Mouse (Mus musculus) thymus, adult 2 months (tissue): Measurements from ENCODE around the gene Esyt1. TPM values are rescaled to one million over a fixed set of nuclear protein-coding genes. Genes with fewer than 3 reads are reported as not detected.

ENCODE experiments used
- DNase-seq: peaks from one replicate; pipeline ENCODE4 v3.0.0; 2021
- H3K27ac ChIP-seq: fragments of 200-500 bp; 2 replicates; pipeline ENCODE4 v1.5.1; 2012; ENCODE audit warnings: low read length, control low read depth; ENCODE audit not compliant: control insufficient read depth, insufficient read depth
- H3K27me3 ChIP-seq: fragments of 200-500 bp; 2 replicates; pipeline ENCODE4 v1.6.1; 2012; ENCODE audit warnings: mild to moderate bottlenecking, low read length, moderate library complexity, mixed read lengths; ENCODE audit not compliant: control insufficient read depth, insufficient read depth
- H3K36me3 ChIP-seq: fragments of 200-500 bp; 2 replicates; pipeline ENCODE4 v1.6.1; 2012; ENCODE audit warnings: mild to moderate bottlenecking, low read length, moderate library complexity; ENCODE audit not compliant: control insufficient read depth, insufficient read depth
- H3K4me1 ChIP-seq: fragments of 200-500 bp; replicated peaks from 2 replicates; pipeline ENCODE4 v1.6.1; 2012; ENCODE audit warnings: low read length; ENCODE audit not compliant: control insufficient read depth, insufficient read depth
- H3K4me3 ChIP-seq: fragments of 200-500 bp; 2 replicates; pipeline ENCODE4 v1.5.1; 2012; ENCODE audit warnings: mild to moderate bottlenecking, low read length, control low read depth, moderate library complexity; ENCODE audit not compliant: control insufficient read depth, insufficient read depth
- CTCF ChIP-seq: fragments of 200-500 bp; IDR thresholded peaks from 2 replicates; pipeline ENCODE4 v1.5.1; 2012; ENCODE audit warnings: mild to moderate bottlenecking, control low read depth, low read length, moderate library complexity, borderline replicate concordance; ENCODE audit not compliant: control insufficient read depth, poor library complexity, insufficient read depth; ENCODE audit errors: extremely low read depth
- POLR2A ChIP-seq: fragments of 200-500 bp; IDR thresholded peaks from 2 replicates; pipeline ENCODE4 v1.6.1; 2012; ENCODE audit warnings: mild to moderate bottlenecking, low read length, control low read depth, moderate library complexity; ENCODE audit not compliant: control insufficient read depth, poor library complexity, insufficient read depth; ENCODE audit errors: extremely low read depth
- WGBS: fragments of 180-500 bp; shearing (Covaris S2); methylation state at CpG from one replicate; pipeline ENCODE4 v1.1.7; 2018; 5-methylcytosine and 5-hydroxymethylcytosine counted together
- polyA plus RNA-seq: library from polyadenylated mRNA; depleted of rRNA; stranded (reverse); fragments of >200 nt; gene quantifications from 2 replicates; pipeline ENCODE4 v1.2.3, GENCODE M21; 2012; rRNA removed

The Esyt1 gene
- polyA plus RNA-seq = 146 and 155 TPM in 2 replicates

- H3K36me3 ChIP-seq = no peaks in the 10 kb centered on the region
- H3K4me3 ChIP-seq = peak within 1 kb of the TSS; percentile 90
- no peaks in the 10 kb centered on the region for H3K27me3 ChIP-seq
- H3K4me1 ChIP-seq = peaks cover 8% of the 10 kb centered on the region; the same call in 1 of the 2 replicates
- TF ChIP-seq CTCF (no peak; the same call in 1 of the 2 replicates), POLR2A (peak; percentile 48; the same call in 1 of the 2 replicates)
- peak; percentile 86 for DNase-seq
- WGBS = under 1% methylated on average over 37 of the region's 37 CpGs
- peak within 1 kb of the TSS; percentile 80 for H3K27ac ChIP-seq
Observed at GRCm38 (mm10) chr10:128525671-128526308, at the start of gene Esyt1. Gene Esyt1, minus strand, starts transcription at chr10:128525871.

DNA sequence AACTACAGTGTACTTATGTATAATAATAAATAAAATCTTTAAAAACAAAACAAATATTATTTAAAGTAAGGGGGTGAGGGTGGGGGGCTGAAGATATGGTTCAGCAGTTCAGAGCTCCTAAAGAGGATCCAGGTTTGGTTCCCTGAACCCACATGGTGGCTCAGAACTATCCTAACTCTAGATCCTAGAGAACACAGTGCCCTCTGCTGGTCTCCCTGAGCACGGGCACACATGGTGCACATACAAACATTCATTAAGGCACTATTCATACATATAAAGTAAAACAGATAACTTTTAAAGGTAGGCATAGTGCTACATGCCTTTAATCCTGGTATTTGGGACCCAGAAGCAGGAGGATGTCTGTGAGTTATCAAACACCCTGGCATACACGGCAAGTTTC is 49.4 kb upstream of the Esyt1 start:
- Histone ChIP-seq H3K36me3 (no peaks in the 10 kb centered on the region), H3K4me1 (peaks cover 9% of the 10 kb centered on the region; the same call in 1 of the 2 replicates), H3K4me3 (no peak overlapping the region), H3K27ac (no peak overlapping the region), H3K27me3 (no peaks in the 10 kb centered on the region)
- 98% methylated on average over 2 of the region's 2 CpGs for WGBS
- no peak for TF ChIP-seq CTCF
- TF ChIP-seq POLR2A = no peak
- DNase-seq = no peak

GRCm38 (mm10) chr10:128565788-128566531 is 40.3 kb upstream of the Esyt1 start, which contains the start of gene Pa2g4:
Gene Pa2g4, minus strand, starts transcription at chr10:128565987.
- Histone ChIP-seq H3K4me3 (peak within 1 kb of the TSS; percentile 73), H3K36me3 (peaks cover 6% of the 10 kb centered on the region), H3K4me1 (peaks cover 8% of the 10 kb centered on the region), H3K27ac (0 out of 2 replicates have a peak within 1 kb of the TSS, but pooled peaks have one; percentile 27), H3K27me3 (no peaks in the 10 kb centered on the region)
- WGBS = under 1% methylated on average over 58 of the region's 58 CpGs
- TF ChIP-seq POLR2A (peak; percentile 65), CTCF (no peak; the same call in 1 of the 2 replicates)
- peak; percentile 96 for DNase-seq

DNA sequence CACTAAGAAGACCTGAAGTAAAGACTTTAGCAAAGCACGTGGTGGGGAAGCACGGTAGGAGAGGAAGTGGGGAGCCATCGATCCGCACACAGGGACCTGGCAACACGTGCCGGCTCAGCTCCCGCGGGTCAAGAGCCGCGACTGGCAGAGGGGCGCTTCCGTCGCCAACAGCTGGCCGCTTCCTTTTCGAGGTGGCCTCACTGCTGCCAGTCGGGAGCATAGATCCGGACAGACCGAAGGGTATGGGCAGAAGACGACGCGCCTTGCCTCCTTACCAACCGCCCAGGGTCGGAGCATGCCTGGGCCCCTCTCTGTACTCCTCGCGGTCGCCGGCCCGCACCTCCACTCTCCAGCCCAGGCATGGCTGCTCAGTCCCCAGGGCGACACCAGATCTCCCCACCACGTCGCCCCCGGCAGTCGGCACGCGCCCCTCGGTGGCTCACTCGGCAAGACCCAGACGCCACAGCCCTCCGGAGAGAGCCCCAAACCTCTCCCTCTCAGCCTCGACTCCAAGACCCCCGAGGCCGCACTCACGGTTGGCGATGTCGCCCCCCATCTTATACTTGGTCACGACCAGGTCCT is 39.6 kb upstream of the Esyt1 start:
- peaks cover 8% of the 10 kb centered on the region for H3K4me1 ChIP-seq
- WGBS = under 1% methylated on average over 46 of the region's 46 CpGs
- H3K4me3 ChIP-seq = peak overlapping the region; percentile 73
- H3K27ac ChIP-seq = 0 out of 2 replicates have a peak overlapping the region, but pooled peaks have one; percentile 27
- H3K27me3 ChIP-seq = no peaks in the 10 kb centered on the region
- peak; percentile 48 for DNase-seq
- TF ChIP-seq POLR2A (no peak), CTCF (no peak)
- H3K36me3 ChIP-seq = peaks cover 13% of the 10 kb centered on the region

DNA sequence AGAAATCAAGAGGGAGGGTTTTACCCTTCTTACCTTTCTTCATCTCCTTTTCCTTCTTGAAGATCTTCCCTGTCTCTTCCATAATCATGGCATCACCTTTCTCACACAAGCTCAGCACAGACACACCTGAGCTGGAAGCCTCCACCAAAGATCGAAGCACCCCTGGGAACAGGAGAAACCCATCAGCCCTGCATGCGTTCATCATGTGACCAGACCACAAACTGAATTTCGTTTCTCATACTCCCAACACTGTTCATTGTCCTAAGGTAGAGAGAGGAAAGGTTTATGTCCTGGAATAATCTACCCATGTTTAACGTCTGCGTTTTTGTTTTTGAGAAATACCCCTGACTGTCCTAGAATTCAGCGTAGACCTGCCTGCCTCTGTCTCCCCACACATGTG is 37.9 kb upstream of the Esyt1 start:
- no peak for TF ChIP-seq POLR2A
- TF ChIP-seq CTCF = no peak
- 46% methylated on average over 6 of the region's 6 CpGs for WGBS
- Histone ChIP-seq H3K27me3 (no peaks in the 10 kb centered on the region), H3K36me3 (peaks cover 31% of the 10 kb centered on the region), H3K4me1 (peaks cover 8% of the 10 kb centered on the region), H3K27ac (no peak overlapping the region), H3K4me3 (no peak overlapping the region)
- DNase-seq = no peak

DNA sequence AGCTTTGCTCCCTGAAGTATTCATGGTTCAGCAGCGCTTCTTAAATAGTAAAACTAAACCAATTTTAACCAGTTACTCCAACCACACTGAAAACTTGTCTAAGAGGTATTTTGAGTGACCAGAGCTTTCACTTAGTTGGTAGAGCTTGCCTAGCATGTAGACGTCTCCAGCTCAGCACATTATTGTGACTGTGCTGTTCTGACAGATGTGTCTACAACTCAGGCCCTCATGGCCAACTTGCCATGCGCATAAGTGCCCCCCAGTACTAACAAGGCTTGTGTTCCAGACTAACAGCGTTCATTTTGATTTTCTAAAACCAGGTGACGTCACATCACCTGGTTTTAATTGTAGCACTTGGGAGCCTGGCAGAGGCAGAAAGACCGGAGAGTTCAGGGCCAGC is 31.3 kb upstream of the Esyt1 start:
- TF ChIP-seq CTCF (no peak), POLR2A (no peak)
- H3K27ac ChIP-seq = no peak overlapping the region
- 96% methylated on average over 6 of the region's 6 CpGs for WGBS
- no peak overlapping the region for H3K4me3 ChIP-seq
- peaks cover 37% of the 10 kb centered on the region for H3K36me3 ChIP-seq
- no peaks in the 10 kb centered on the region for H3K27me3 ChIP-seq
- no peak for DNase-seq
- no peaks in the 10 kb centered on the region for H3K4me1 ChIP-seq
